Mouse (Mus musculus): ENCODE measurements around the gene C1qtnf1. TPM values are rescaled to one million over a fixed set of nuclear protein-coding genes. Genes with fewer than 3 reads are reported as not detected.

The C1qtnf1 gene
- polyA plus RNA-seq, 1 experiment from 2014 or later = 23.0 TPM

GRCm38 (mm10) chr11:118403183-118403582 is 24.8 kb upstream of the C1qtnf1 start:
- H3K27me3 ChIP-seq = no peaks in the 10 kb centered on the region
- H3K4me2 ChIP-seq (replicated peaks) = no peak overlapping the region
- no peak overlapping the region for H3K4me3 ChIP-seq (replicated peaks)
- H3K27ac ChIP-seq (replicated peaks) = no peak overlapping the region
- H3K9ac ChIP-seq = no peak overlapping the region
- peaks cover 22% of the 10 kb centered on the region for H3K36me3 ChIP-seq
- no peak for ATAC-seq (ENCODE audit: insufficient number of reproducible peaks, low FRiP score, low TSS enrichment, low read depth)
- no peaks in the 10 kb centered on the region for H3K9me3 ChIP-seq (replicated peaks)
- WGBS = 81% methylated on average over 2 of the region's 2 CpGs
- H3K4me1 ChIP-seq = peaks cover 21% of the 10 kb centered on the region

GRCm38 (mm10) chr11:118403951-118404899 is 23.8 kb upstream of the C1qtnf1 start:
- H3K4me2 ChIP-seq (replicated peaks) = no peak overlapping the region
- no peak overlapping the region for H3K27ac ChIP-seq (replicated peaks)
- H3K9ac ChIP-seq = no peak overlapping the region
- no peak for ATAC-seq (ENCODE audit: insufficient number of reproducible peaks, low FRiP score, low TSS enrichment, low read depth)
- H3K4me1 ChIP-seq = peaks cover 21% of the 10 kb centered on the region
- no peaks in the 10 kb centered on the region for H3K9me3 ChIP-seq (replicated peaks)
- H3K27me3 ChIP-seq = no peaks in the 10 kb centered on the region
- H3K36me3 ChIP-seq = peaks cover 31% of the 10 kb centered on the region
- no peak overlapping the region for H3K4me3 ChIP-seq (replicated peaks)
- WGBS = 70% methylated on average over 6 of the region's 6 CpGs

- no peak overlapping the region for H3K27ac ChIP-seq (replicated peaks)
- H3K36me3 ChIP-seq = peaks cover 41% of the 10 kb centered on the region
- no peak overlapping the region for H3K4me2 ChIP-seq (replicated peaks)
- H3K4me1 ChIP-seq = peaks cover 19% of the 10 kb centered on the region
- no peaks in the 10 kb centered on the region for H3K9me3 ChIP-seq (replicated peaks)
- ATAC-seq (ENCODE audit: insufficient number of reproducible peaks, low FRiP score, low TSS enrichment, low read depth) = no peak
- WGBS = 87% methylated on average over 8 of the region's 8 CpGs
- H3K9ac ChIP-seq = no peak overlapping the region
- H3K4me3 ChIP-seq (replicated peaks) = no peak overlapping the region
- H3K27me3 ChIP-seq = no peaks in the 10 kb centered on the region
Measured at GRCm38 (mm10) chr11:118405311-118405710, 22.7 kb upstream of the C1qtnf1 start.

- H3K36me3 ChIP-seq = peaks cover 53% of the 10 kb centered on the region
- H3K9ac ChIP-seq = no peak overlapping the region
- ATAC-seq (ENCODE audit: insufficient number of reproducible peaks, low FRiP score, low TSS enrichment, low read depth) = no peak
- H3K4me3 ChIP-seq (replicated peaks) = no peak overlapping the region
- 87% methylated on average over 5 of the region's 5 CpGs for WGBS
- peaks cover 7% of the 10 kb centered on the region for H3K4me1 ChIP-seq
- no peak overlapping the region for H3K4me2 ChIP-seq (replicated peaks)
- no peaks in the 10 kb centered on the region for H3K9me3 ChIP-seq (replicated peaks)
- no peaks in the 10 kb centered on the region for H3K27me3 ChIP-seq
- H3K27ac ChIP-seq (replicated peaks) = no peak overlapping the region
Measured at GRCm38 (mm10) chr11:118406521-118406920, 21.5 kb upstream of the C1qtnf1 start.

GRCm38 (mm10) chr11:118407318-118407910 is 20.6 kb upstream of the C1qtnf1 start:
- H3K27ac ChIP-seq (replicated peaks) = no peak overlapping the region
- H3K9ac ChIP-seq = no peak overlapping the region
- H3K4me2 ChIP-seq (replicated peaks) = no peak overlapping the region
- no peak for ATAC-seq (ENCODE audit: insufficient number of reproducible peaks, low FRiP score, low TSS enrichment, low read depth)
- peaks cover 53% of the 10 kb centered on the region for H3K36me3 ChIP-seq
- no peak overlapping the region for H3K4me3 ChIP-seq (replicated peaks)
- no peaks in the 10 kb centered on the region for H3K4me1 ChIP-seq
- no peaks in the 10 kb centered on the region for H3K9me3 ChIP-seq (replicated peaks)
- WGBS = 83% methylated on average over 23 of the region's 23 CpGs
- no peaks in the 10 kb centered on the region for H3K27me3 ChIP-seq

GRCm38 (mm10) chr11:118408051-118408740 is 19.8 kb upstream of the C1qtnf1 start:
- Histone ChIP-seq H3K27ac (replicated peaks) (no peak overlapping the region), H3K4me3 (replicated peaks) (no peak overlapping the region), H3K9me3 (replicated peaks) (no peaks in the 10 kb centered on the region), H3K4me2 (replicated peaks) (no peak overlapping the region), H3K9ac (no peak overlapping the region), H3K27me3 (no peaks in the 10 kb centered on the region), H3K36me3 (peaks cover 53% of the 10 kb centered on the region), H3K4me1 (0 out of 2 replicates have a peak, but pooled peaks cover 4% of the 10 kb centered on the region)
- ATAC-seq (ENCODE audit: insufficient number of reproducible peaks, low FRiP score, low TSS enrichment, low read depth) = no peak
- WGBS = 90% methylated on average over 18 of the region's 18 CpGs

DNA sequence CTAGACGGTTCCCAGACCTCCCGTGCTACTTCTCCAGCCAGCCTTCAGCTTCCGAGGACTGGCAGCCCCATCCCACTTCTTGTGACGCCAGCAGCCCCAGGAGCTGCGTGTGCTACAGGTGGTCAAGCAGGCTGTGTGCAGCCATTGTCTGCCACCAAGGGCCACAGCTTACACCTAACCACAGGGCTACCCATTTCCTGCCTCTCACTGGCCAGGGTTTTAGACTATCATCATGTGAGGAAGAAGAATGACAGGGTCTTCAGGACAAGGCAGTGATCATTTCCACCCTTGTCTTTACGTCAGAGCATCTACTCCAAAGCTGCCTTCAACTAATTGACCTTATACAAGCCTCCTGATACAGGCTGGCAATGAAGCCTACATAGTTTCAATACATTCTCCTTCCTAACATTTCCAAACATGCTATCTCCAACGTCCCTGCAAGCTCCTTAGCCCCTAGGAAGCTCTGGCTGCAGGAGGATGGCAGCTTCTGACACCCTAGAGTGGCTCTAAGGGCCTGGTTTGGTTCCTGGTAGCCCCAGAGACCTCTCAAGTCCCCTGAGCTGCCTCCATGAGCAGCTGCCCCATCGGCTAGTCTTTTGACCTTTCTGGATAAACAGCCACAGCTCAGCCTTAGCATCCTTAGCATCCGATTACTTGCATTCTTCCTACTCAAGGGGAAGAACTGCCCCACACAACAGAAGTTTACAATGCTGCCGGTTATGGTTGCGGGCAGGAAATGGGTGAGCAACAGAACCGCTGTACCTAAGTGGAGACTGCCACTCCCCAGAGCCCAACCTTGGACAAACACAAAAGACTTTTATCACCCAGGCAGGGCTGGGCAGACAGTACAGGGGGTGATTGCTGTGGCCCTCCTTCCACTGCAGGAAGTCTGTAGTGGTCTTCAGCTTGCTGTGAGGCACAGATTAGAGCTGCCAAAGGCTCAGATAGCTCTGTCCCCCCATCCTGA is 18.6 kb upstream of the C1qtnf1 start:
- H3K4me1 ChIP-seq = 0 out of 2 replicates have a peak, but pooled peaks cover 8% of the 10 kb centered on the region
- ATAC-seq (ENCODE audit: insufficient number of reproducible peaks, low FRiP score, low TSS enrichment, low read depth) = no peak
- H3K36me3 ChIP-seq = peaks cover 60% of the 10 kb centered on the region
- H3K9ac ChIP-seq = no peak overlapping the region
- 82% methylated on average over 12 of the region's 12 CpGs for WGBS
- no peak overlapping the region for H3K4me3 ChIP-seq (replicated peaks)
- H3K9me3 ChIP-seq (replicated peaks) = no peaks in the 10 kb centered on the region
- H3K27me3 ChIP-seq = no peaks in the 10 kb centered on the region
- H3K4me2 ChIP-seq (replicated peaks) = no peak overlapping the region
- H3K27ac ChIP-seq (replicated peaks) = no peak overlapping the region

- no peaks in the 10 kb centered on the region for H3K9me3 ChIP-seq (replicated peaks)
- no peak overlapping the region for H3K9ac ChIP-seq
- 0 out of 2 replicates have a peak, but pooled peaks cover 8% of the 10 kb centered on the region for H3K4me1 ChIP-seq
- H3K36me3 ChIP-seq = peaks cover 65% of the 10 kb centered on the region
- no peak for ATAC-seq (ENCODE audit: insufficient number of reproducible peaks, low FRiP score, low TSS enrichment, low read depth)
- no peak overlapping the region for H3K27ac ChIP-seq (replicated peaks)
- H3K4me3 ChIP-seq (replicated peaks) = no peak overlapping the region
- no peak overlapping the region for H3K4me2 ChIP-seq (replicated peaks)
- H3K27me3 ChIP-seq = no peaks in the 10 kb centered on the region
- 79% methylated on average over 1 of the region's 1 CpGs for WGBS
Measured at GRCm38 (mm10) chr11:118410073-118410444, 17.9 kb upstream of the C1qtnf1 start.

GRCm38 (mm10) chr11:118410479-118410878 is 17.5 kb upstream of the C1qtnf1 start:
- Histone ChIP-seq H3K27me3 (no peaks in the 10 kb centered on the region), H3K9ac (no peak overlapping the region), H3K27ac (replicated peaks) (no peak overlapping the region), H3K4me2 (replicated peaks) (no peak overlapping the region), H3K36me3 (peaks cover 68% of the 10 kb centered on the region), H3K9me3 (replicated peaks) (no peaks in the 10 kb centered on the region), H3K4me1 (0 out of 2 replicates have a peak, but pooled peaks cover 8% of the 10 kb centered on the region), H3K4me3 (replicated peaks) (no peak overlapping the region)
- WGBS = 92% methylated on average over 10 of the region's 10 CpGs
- no peak for ATAC-seq (ENCODE audit: insufficient number of reproducible peaks, low FRiP score, low TSS enrichment, low read depth)

- H3K4me3 ChIP-seq (replicated peaks) = no peak overlapping the region
- H3K4me1 ChIP-seq = 0 out of 2 replicates have a peak, but pooled peaks cover 9% of the 10 kb centered on the region
- no peaks in the 10 kb centered on the region for H3K27me3 ChIP-seq
- WGBS = 88% methylated on average over 8 of the region's 8 CpGs
- no peak for ATAC-seq (ENCODE audit: insufficient number of reproducible peaks, low FRiP score, low TSS enrichment, low read depth)
- H3K9me3 ChIP-seq (replicated peaks) = no peaks in the 10 kb centered on the region
- H3K9ac ChIP-seq = no peak overlapping the region
- H3K36me3 ChIP-seq = peaks cover 71% of the 10 kb centered on the region
- H3K4me2 ChIP-seq (replicated peaks) = no peak overlapping the region
- no peak overlapping the region for H3K27ac ChIP-seq (replicated peaks)
Measured at GRCm38 (mm10) chr11:118411271-118411670, 16.7 kb upstream of the C1qtnf1 start.

Data from embryonic facial prominence, embryonic 15.5 days (tissue).